Mouse (Mus musculus): ENCODE measurements around the gene Fosb. TPM values are rescaled to one million over a fixed set of nuclear protein-coding genes. Genes with fewer than 3 reads are reported as not detected.

Fosb gene
- polyA plus RNA-seq, 1 experiment from 2014 or later: 0.04 TPM

- DNase-seq (ENCODE audit: low spot score, missing footprints) (no peak), ATAC-seq (ENCODE audit: low FRiP score) (no peak)
- Histone ChIP-seq H3K27me3 (ENCODE audit: control insufficient read depth, insufficient read depth, low read length) (peaks cover 1% of the 10 kb centered on the region; the same call in 1 of the 2 replicates), H3K4me1 (ENCODE audit: control insufficient read depth, insufficient read depth, low read length) (peaks cover 19% of the 10 kb centered on the region), H3K9me3 (ENCODE audit: control insufficient read depth, low read length) (no peaks in the 10 kb centered on the region), H3K9ac (ENCODE audit: low read length) (no peak overlapping the region), H3K27ac (ENCODE audit: low read depth, low read length) (no peak overlapping the region), H3K4me2 (no peak overlapping the region), H3K4me3 (ENCODE audit: low read depth, low read length) (no peak overlapping the region), H3K36me3 (ENCODE audit: control insufficient read depth, insufficient read depth, low read length) (no peaks in the 10 kb centered on the region)
- 86% methylated on average over 11 of the region's 11 CpGs for WGBS
These were observed 14.4 kb upstream of the Fosb start for GRCm38 (mm10) chr7:19324221-19324620.

GRCm38 (mm10) chr7:19322489-19322888, 12.6 kb upstream of the Fosb start:
- WGBS: 64% methylated on average over 9 of the region's 9 CpGs
- Histone ChIP-seq H3K27ac (ENCODE audit: low read depth, low read length) (no peak overlapping the region), H3K4me1 (ENCODE audit: control insufficient read depth, insufficient read depth, low read length) (peaks cover 19% of the 10 kb centered on the region), H3K4me3 (ENCODE audit: low read depth, low read length) (no peak overlapping the region), H3K27me3 (ENCODE audit: control insufficient read depth, insufficient read depth, low read length) (peaks cover 2% of the 10 kb centered on the region; the same call in 1 of the 2 replicates), H3K36me3 (ENCODE audit: control insufficient read depth, insufficient read depth, low read length) (no peaks in the 10 kb centered on the region), H3K9me3 (ENCODE audit: control insufficient read depth, low read length) (no peaks in the 10 kb centered on the region), H3K4me2 (no peak overlapping the region), H3K9ac (ENCODE audit: low read length) (no peak overlapping the region)
- peak; percentile 57 for DNase-seq (ENCODE audit: low spot score, missing footprints)
- ATAC-seq (ENCODE audit: low FRiP score): no peak

GRCm38 (mm10) chr7:19321464-19321863, 11.6 kb upstream of the Fosb start:
- Histone ChIP-seq H3K9ac (ENCODE audit: low read length) (no peak overlapping the region), H3K27ac (ENCODE audit: low read depth, low read length) (no peak overlapping the region), H3K4me1 (ENCODE audit: control insufficient read depth, insufficient read depth, low read length) (peaks cover 14% of the 10 kb centered on the region), H3K27me3 (ENCODE audit: control insufficient read depth, insufficient read depth, low read length) (peaks cover 2% of the 10 kb centered on the region; the same call in 1 of the 2 replicates), H3K4me3 (ENCODE audit: low read depth, low read length) (no peak overlapping the region), H3K9me3 (ENCODE audit: control insufficient read depth, low read length) (no peaks in the 10 kb centered on the region), H3K4me2 (no peak overlapping the region), H3K36me3 (ENCODE audit: control insufficient read depth, insufficient read depth, low read length) (no peaks in the 10 kb centered on the region)
- WGBS: 61% methylated on average over 5 of the region's 5 CpGs
- peak; percentile 68 for DNase-seq (ENCODE audit: low spot score, missing footprints)
- ATAC-seq (ENCODE audit: low FRiP score): no peak

- WGBS: 52% methylated on average over 7 of the region's 7 CpGs
- H3K4me1 ChIP-seq (ENCODE audit: control insufficient read depth, insufficient read depth, low read length): peaks cover 12% of the 10 kb centered on the region
- DNase-seq (ENCODE audit: low spot score, missing footprints) (peak; percentile 41), ATAC-seq (ENCODE audit: low FRiP score) (no peak)
- H3K27ac ChIP-seq (ENCODE audit: low read depth, low read length): no peak overlapping the region
- H3K9me3 ChIP-seq (ENCODE audit: control insufficient read depth, low read length): no peaks in the 10 kb centered on the region
- no peak overlapping the region for H3K4me3 ChIP-seq (ENCODE audit: low read depth, low read length)
- H3K27me3 ChIP-seq (ENCODE audit: control insufficient read depth, insufficient read depth, low read length): peaks cover 2% of the 10 kb centered on the region; the same call in 1 of the 2 replicates
- H3K9ac ChIP-seq (ENCODE audit: low read length): 0 out of 2 replicates have a peak overlapping the region, but pooled peaks have one; percentile 16
- H3K36me3 ChIP-seq (ENCODE audit: control insufficient read depth, insufficient read depth, low read length): no peaks in the 10 kb centered on the region
- peak overlapping the region; percentile 72 for H3K4me2 ChIP-seq
These were observed 10.8 kb upstream of the Fosb start for GRCm38 (mm10) chr7:19320637-19321036.

- Histone ChIP-seq H3K36me3 (ENCODE audit: control insufficient read depth, insufficient read depth, low read length) (no peaks in the 10 kb centered on the region), H3K27me3 (ENCODE audit: control insufficient read depth, insufficient read depth, low read length) (peaks cover 2% of the 10 kb centered on the region), H3K9me3 (ENCODE audit: control insufficient read depth, low read length) (no peaks in the 10 kb centered on the region), H3K4me1 (ENCODE audit: control insufficient read depth, insufficient read depth, low read length) (peaks cover 12% of the 10 kb centered on the region), H3K27ac (ENCODE audit: low read depth, low read length) (no peak overlapping the region), H3K4me2 (peak overlapping the region; percentile 72), H3K9ac (ENCODE audit: low read length) (peak overlapping the region; percentile 42; the same call in 1 of the 2 replicates), H3K4me3 (ENCODE audit: low read depth, low read length) (peak overlapping the region; percentile 38)
- ATAC-seq (ENCODE audit: low FRiP score): peak; percentile 95
- WGBS: under 1% methylated on average over 38 of the region's 41 CpGs
- DNase-seq (ENCODE audit: low spot score, missing footprints): peak; percentile 100
These were observed 10.1 kb upstream of the Fosb start for GRCm38 (mm10) chr7:19319906-19320305.

GRCm38 (mm10) chr7:19319458-19319857, 9.6 kb upstream of the Fosb start:
- Histone ChIP-seq H3K4me3 (ENCODE audit: low read depth, low read length) (peak overlapping the region; percentile 38), H3K27ac (ENCODE audit: low read depth, low read length) (no peak overlapping the region), H3K36me3 (ENCODE audit: control insufficient read depth, insufficient read depth, low read length) (no peaks in the 10 kb centered on the region), H3K9me3 (ENCODE audit: control insufficient read depth, low read length) (no peaks in the 10 kb centered on the region), H3K4me2 (peak overlapping the region; percentile 72), H3K27me3 (ENCODE audit: control insufficient read depth, insufficient read depth, low read length) (peaks cover 2% of the 10 kb centered on the region), H3K9ac (ENCODE audit: low read length) (peak overlapping the region; percentile 42; the same call in 1 of the 2 replicates), H3K4me1 (ENCODE audit: control insufficient read depth, insufficient read depth, low read length) (peaks cover 12% of the 10 kb centered on the region)
- DNase-seq (ENCODE audit: low spot score, missing footprints) (no peak), ATAC-seq (ENCODE audit: low FRiP score) (peak; percentile 82)
- WGBS: 20% methylated on average over 9 of the region's 9 CpGs

GRCm38 (mm10) chr7:19318676-19319075, 8.8 kb upstream of the Fosb start:
- no peaks in the 10 kb centered on the region for H3K36me3 ChIP-seq (ENCODE audit: control insufficient read depth, insufficient read depth, low read length)
- whole genome bisulfite sequencing: 81% methylated on average over 7 of the region's 7 CpGs
- no peak overlapping the region for H3K4me2 ChIP-seq
- H3K9ac ChIP-seq (ENCODE audit: low read length): no peak overlapping the region
- H3K27me3 ChIP-seq (ENCODE audit: control insufficient read depth, insufficient read depth, low read length): peaks cover 2% of the 10 kb centered on the region
- H3K4me3 ChIP-seq (ENCODE audit: low read depth, low read length): no peak overlapping the region
- DNase-seq (ENCODE audit: low spot score, missing footprints) (peak; percentile 70), ATAC-seq (ENCODE audit: low FRiP score) (no peak)
- H3K9me3 ChIP-seq (ENCODE audit: control insufficient read depth, low read length): no peaks in the 10 kb centered on the region
- no peak overlapping the region for H3K27ac ChIP-seq (ENCODE audit: low read depth, low read length)
- H3K4me1 ChIP-seq (ENCODE audit: control insufficient read depth, insufficient read depth, low read length): peaks cover 12% of the 10 kb centered on the region

GRCm38 (mm10) chr7:19318201-19318600, 8.3 kb upstream of the Fosb start:
- H3K27ac ChIP-seq (ENCODE audit: low read depth, low read length): no peak overlapping the region
- no peak for ATAC-seq (ENCODE audit: low FRiP score)
- H3K36me3 ChIP-seq (ENCODE audit: control insufficient read depth, insufficient read depth, low read length): no peaks in the 10 kb centered on the region
- no peaks in the 10 kb centered on the region for H3K9me3 ChIP-seq (ENCODE audit: control insufficient read depth, low read length)
- H3K4me1 ChIP-seq (ENCODE audit: control insufficient read depth, insufficient read depth, low read length): peaks cover 12% of the 10 kb centered on the region
- 78% methylated on average over 2 of the region's 2 CpGs for WGBS
- H3K9ac ChIP-seq (ENCODE audit: low read length): no peak overlapping the region
- no peak overlapping the region for H3K4me3 ChIP-seq (ENCODE audit: low read depth, low read length)
- no peak overlapping the region for H3K4me2 ChIP-seq
- no peak for DNase-seq (ENCODE audit: low spot score, missing footprints)
- H3K27me3 ChIP-seq (ENCODE audit: control insufficient read depth, insufficient read depth, low read length): peaks cover 2% of the 10 kb centered on the region

- Histone ChIP-seq H3K36me3 (ENCODE audit: control insufficient read depth, insufficient read depth, low read length) (no peaks in the 10 kb centered on the region), H3K9ac (ENCODE audit: low read length) (peak overlapping the region; percentile 9; the same call in 1 of the 2 replicates)
These were observed 6.8 kb upstream of the Fosb start for GRCm38 (mm10) chr7:19316451-19317161.

More at GRCm38 (mm10) chr7:19316451-19317161, 6.8 kb upstream of the Fosb start:
- WGBS: 51% methylated on average over 14 of the region's 14 CpGs
- ATAC-seq (ENCODE audit: low FRiP score) (no peak), DNase-seq (ENCODE audit: low spot score, missing footprints) (peak; percentile 83)
- no peak overlapping the region for H3K4me3 ChIP-seq (ENCODE audit: low read depth, low read length)
- H3K4me1 ChIP-seq (ENCODE audit: control insufficient read depth, insufficient read depth, low read length): peaks cover 12% of the 10 kb centered on the region
- H3K4me2 ChIP-seq: no peak overlapping the region
- no peaks in the 10 kb centered on the region for H3K9me3 ChIP-seq (ENCODE audit: control insufficient read depth, low read length)
- H3K27ac ChIP-seq (ENCODE audit: low read depth, low read length): no peak overlapping the region
- H3K27me3 ChIP-seq (ENCODE audit: control insufficient read depth, insufficient read depth, low read length): peaks cover 5% of the 10 kb centered on the region

Measured in midbrain, embryonic 11.5 days (tissue).